Mouse (Mus musculus): Measurements from ENCODE around the gene Hcfc1r1.

DNA sequence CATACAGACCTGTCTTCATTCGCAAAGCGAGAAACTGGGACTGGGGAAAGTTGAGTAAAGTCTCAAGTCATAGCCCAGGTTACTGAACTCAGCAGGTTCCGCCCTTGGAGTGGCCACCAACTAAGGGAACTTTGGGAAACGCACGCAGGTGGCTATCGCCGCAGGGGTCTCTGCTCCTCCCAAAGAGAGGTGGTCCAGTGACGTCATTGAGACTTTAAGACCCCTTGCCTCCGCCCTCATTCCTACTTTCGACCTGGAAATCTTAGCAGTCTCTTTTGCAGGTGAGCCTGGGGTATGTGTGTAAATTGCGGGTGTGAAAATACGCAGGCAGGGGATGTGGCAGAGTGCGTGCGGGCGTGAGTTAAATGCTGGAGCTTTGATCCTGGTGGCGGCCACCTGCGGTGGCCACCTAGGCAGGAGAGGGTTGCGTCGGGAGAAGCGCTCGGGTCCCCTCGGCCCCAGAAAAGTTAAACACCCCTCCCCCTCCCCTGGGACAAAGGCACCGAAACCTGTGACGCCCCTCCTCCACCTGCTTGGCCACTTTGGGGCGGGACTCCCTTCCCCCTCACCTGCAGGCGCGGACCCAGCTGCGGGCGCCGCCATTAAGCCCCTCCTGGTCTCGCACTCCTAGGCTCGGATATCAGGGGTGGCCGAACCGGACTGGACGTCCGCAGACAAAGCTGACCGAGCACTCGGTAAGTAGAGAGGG is 5.9 kb downstream of the Hcfc1r1 start, which contains the start of gene Cldn6:
- no peak for TF ChIP-seq CTCF (IDR thresholded peaks at IDR 0.05; ENCODE audit: low read depth)
- TF ChIP-seq EP300 (IDR thresholded peaks at IDR 0.05; ENCODE audit: low read depth) = no peak
